Comparison of ENCODE assay signal across 8 mouse cellular contexts in genomic region chr5:115516081-115516907, GRCm38 (mm10). TPM values are rescaled to one million over a fixed set of nuclear protein-coding genes. Genes with fewer than 3 reads are reported as not detected.
DNase-seq lines count a peak whose midpoint lies in the region; ATAC-seq and TF ChIP-seq lines count a peak whose summit lies in the region.

No protein-coding gene starts in this region.

- 73% methylated on average over 32 of the region's 32 CpGs for WGBS in kidney, embryonic 14.5 days
- WGBS in macrophage (ENCODE audit: missing documents), result under 1% methylated on average over 31 of the region's 32 CpGs
- 81% methylated on average over 32 of the region's 32 CpGs for WGBS in midbrain, embryonic 15.5 days

- no peaks in the 10 kb centered on the region for H3K27me3 ChIP-seq in kidney, embryonic 14.5 days (ENCODE audit: control insufficient read depth, insufficient read depth, low read length)
- H3K27me3 ChIP-seq in midbrain, embryonic 15.5 days (replicated peaks), result no peaks in the 10 kb centered on the region

- no peak for DNase-seq in left cerebral cortex, adult 2 months (ENCODE audit: extremely low spot score in 1 of 2, low spot score in 2 of 2)
- no peak for DNase-seq in left cerebral cortex, adult 9 months (ENCODE audit: low spot score in 2 of 2)
- no peak for DNase-seq in retina, postnatal 1 day
- DNase-seq in layer of hippocampus, postnatal 25 days (ENCODE audit: extremely low spot score in 1 of 2, low spot score in 1 of 2), result no peak

- no peaks in the 10 kb centered on the region for H3K36me3 ChIP-seq in kidney, embryonic 14.5 days (ENCODE audit: control insufficient read depth, insufficient read depth, low read length)
- H3K36me3 ChIP-seq in macrophage (ENCODE audit: inconsistent target), result no peaks in the 10 kb centered on the region
- no peaks in the 10 kb centered on the region for H3K36me3 ChIP-seq in midbrain, embryonic 15.5 days (replicated peaks)

- no peak overlapping the region for H3K4me3 ChIP-seq in left cerebral cortex, adult 2 months
- no peak overlapping the region for H3K4me3 ChIP-seq in cortical plate, adult 2 months (ENCODE audit: insufficient read depth, low read length)
- H3K4me3 ChIP-seq in kidney, embryonic 14.5 days (ENCODE audit: low read length), result no peak overlapping the region
- peak overlapping the region; percentile 36 for H3K4me3 ChIP-seq in macrophage (ENCODE audit: inconsistent target)
- H3K4me3 ChIP-seq in midbrain, embryonic 15.5 days, result no peak overlapping the region

- H3K79me2 ChIP-seq in macrophage (ENCODE audit: inconsistent target), result peaks cover 90% of the 10 kb centered on the region

- H3K4me1 ChIP-seq in cortical plate, adult 2 months (ENCODE audit: control insufficient read depth, insufficient read depth, low read length), result peaks cover 5% of the 10 kb centered on the region
- peaks cover 30% of the 10 kb centered on the region for H3K4me1 ChIP-seq in kidney, embryonic 14.5 days (ENCODE audit: control insufficient read depth, insufficient read depth, low read length)
- H3K4me1 ChIP-seq in midbrain, embryonic 15.5 days, result 0 out of 2 replicates have a peak, but pooled peaks cover 3% of the 10 kb centered on the region

- no peak for TF ChIP-seq CTCF in left cerebral cortex, adult 2 months (IDR thresholded peaks at IDR 0.05)
- TF ChIP-seq CTCF in cortical plate, adult 2 months (IDR thresholded peaks at IDR 0.05; ENCODE audit: extremely low read depth, insufficient read depth, low read length), result no peak

- TF ChIP-seq POLR2A in cortical plate, adult 2 months (IDR thresholded peaks at IDR 0.05; ENCODE audit: extremely low read depth, insufficient read depth, low read length), result no peak

- H3K27ac ChIP-seq in left cerebral cortex, adult 2 months, result peak overlapping the region; percentile 32; the same call in 1 of the 2 replicates
- peak overlapping the region; percentile 44; the same call in 1 of the 2 replicates for H3K27ac ChIP-seq in cortical plate, adult 2 months (ENCODE audit: insufficient read depth, low read length)
- peak overlapping the region; percentile 59; the same call in 1 of the 2 replicates for H3K27ac ChIP-seq in kidney, embryonic 14.5 days (ENCODE audit: low read depth, low read length)
- peak overlapping the region; percentile 99 for H3K27ac ChIP-seq in macrophage
- H3K27ac ChIP-seq in midbrain, embryonic 15.5 days, result no peak overlapping the region

- intact Hi-C loops in left cerebral cortex, adult 2 months (cut with DNase I), result no loop called here

- no peak overlapping the region for H3K9ac ChIP-seq in kidney, embryonic 14.5 days (ENCODE audit: low read depth, low read length)
- H3K9ac ChIP-seq in midbrain, embryonic 15.5 days, result no peak overlapping the region

- H3K4me2 ChIP-seq in kidney, embryonic 14.5 days (replicated peaks; ENCODE audit: low read depth, low read length), result no peak overlapping the region
- no peak overlapping the region for H3K4me2 ChIP-seq in midbrain, embryonic 15.5 days

- ATAC-seq in kidney, embryonic 14.5 days (ENCODE audit: low FRiP score, low TSS enrichment), result no peak
- ATAC-seq in midbrain, embryonic 15.5 days (replicated peaks), result no peak

- no peaks in the 10 kb centered on the region for H3K9me3 ChIP-seq in kidney, embryonic 14.5 days (ENCODE audit: control insufficient read depth, low read length)
- H3K9me3 ChIP-seq in midbrain, embryonic 15.5 days, result no peaks in the 10 kb centered on the region

RNA-seq across cellular contexts. Expression of gene Pxn, which starts 9.8 kb away (rescaled TPM):
- 10 to 100 TPM; 22.8 to 25.7 TPM for total RNA-seq in left cerebral cortex, adult 2 months (2021)
- 41.6 and 45.3 TPM in 2 replicates for polyA plus RNA-seq in cortical plate, adult 2 months (2012; rRNA removed)
- polyA plus RNA-seq in kidney, embryonic 14.5 days (2014; fragmentation: Nextera tagmentation; extraction: Ambion mirVana), result 21.9 and 22.4 TPM in 2 replicates
- 100 to 1,000 TPM; 147 to 750 (median 196) TPM for total RNA-seq in macrophage (2018; cell fraction: chromatin; rRNA removed)
- total RNA-seq in macrophage (2018; cell fraction: cytosol; rRNA removed), result 100 to 1,000 TPM in 5 of 26 experiments, 10 to 100 TPM in 21; 72.4 to 157 (median 88.1) TPM
- total RNA-seq in macrophage (2018; cell fraction: nucleus; rRNA removed), result 100 to 1,000 TPM; 108 to 337 (median 136) TPM
- polyA plus RNA-seq in macrophage (2018), result 48.5 to 74.5 TPM (median 67.7 TPM) in 3 replicates
- 20.4 and 20.9 TPM in 2 replicates for polyA plus RNA-seq in midbrain, embryonic 15.5 days (2015; fragmentation: Nextera tagmentation; extraction: Ambion mirVana)
- 10 to 100 TPM; 30.9 to 41.9 TPM for total RNA-seq in layer of hippocampus, postnatal 25 days (2021)

RNA-seq across cellular contexts. Expression of gene Sirt4, which starts 31.8 kb away (rescaled TPM):
- 10 to 100 TPM; 40.7 to 43.5 TPM for total RNA-seq in left cerebral cortex, adult 2 months (2021)
- polyA plus RNA-seq in cortical plate, adult 2 months (2012; rRNA removed), result 89.5 and 107 TPM in 2 replicates
- polyA plus RNA-seq in kidney, embryonic 14.5 days (2014; fragmentation: Nextera tagmentation; extraction: Ambion mirVana), result 16.4 and 20.9 TPM in 2 replicates
- 10 to 100 TPM in 24 of 26 experiments, 1 to 10 TPM in 2; 6.2 to 80.4 (median 31.0) TPM for total RNA-seq in macrophage (2018; cell fraction: chromatin; rRNA removed)
- 10 to 100 TPM in 4 of 26 experiments, 1 to 10 TPM in 22; 2.0 to 12.0 (median 7.2) TPM for total RNA-seq in macrophage (2018; cell fraction: cytosol; rRNA removed)
- total RNA-seq in macrophage (2018; cell fraction: nucleus; rRNA removed), result 10 to 100 TPM in 25 of 26 experiments, 1 to 10 TPM in 1; 4.8 to 59.3 (median 25.2) TPM
- 6.7 to 11.2 TPM (median 7.2 TPM) in 3 replicates for polyA plus RNA-seq in macrophage (2018)
- 31.6 and 32.6 TPM in 2 replicates for polyA plus RNA-seq in midbrain, embryonic 15.5 days (2015; fragmentation: Nextera tagmentation; extraction: Ambion mirVana)
- total RNA-seq in layer of hippocampus, postnatal 25 days (2021), result 10 to 100 TPM; 27.6 to 39.7 TPM

RNA-seq across cellular contexts. Expression of gene Rplp0, which starts 43.0 kb away (rescaled TPM):
- total RNA-seq in left cerebral cortex, adult 2 months (2021), result 100 to 1,000 TPM; 183 to 187 TPM
- polyA plus RNA-seq in cortical plate, adult 2 months (2012; rRNA removed), result 493 and 494 TPM in 2 replicates
- polyA plus RNA-seq in kidney, embryonic 14.5 days (2014; fragmentation: Nextera tagmentation; extraction: Ambion mirVana), result 1,879 and 2,111 TPM in 2 replicates
- 100 to 1,000 TPM in 3 of 26 experiments, 10 to 100 TPM in 23; 33.9 to 262 (median 61.4) TPM for total RNA-seq in macrophage (2018; cell fraction: chromatin; rRNA removed)
- total RNA-seq in macrophage (2018; cell fraction: cytosol; rRNA removed), result 1,000 to 10,000 TPM in 11 of 26 experiments, 100 to 1,000 TPM in 15; 571 to 1,302 (median 885) TPM
- 100 to 1,000 TPM; 118 to 274 (median 175) TPM for total RNA-seq in macrophage (2018; cell fraction: nucleus; rRNA removed)
- polyA plus RNA-seq in macrophage (2018), result 520 to 1,272 TPM (median 1,219 TPM) in 3 replicates
- 811 and 847 TPM in 2 replicates for polyA plus RNA-seq in midbrain, embryonic 15.5 days (2015; fragmentation: Nextera tagmentation; extraction: Ambion mirVana)
- 100 to 1,000 TPM; 251 to 264 TPM for total RNA-seq in layer of hippocampus, postnatal 25 days (2021)

RNA-seq across cellular contexts. Expression of gene Gcn1l1, which starts 48.8 kb away (rescaled TPM):
- total RNA-seq in left cerebral cortex, adult 2 months (2021), result 10 to 100 TPM; 70.7 to 73.2 TPM
- polyA plus RNA-seq in cortical plate, adult 2 months (2012; rRNA removed), result 36.0 and 38.2 TPM in 2 replicates
- 44.3 and 56.0 TPM in 2 replicates for polyA plus RNA-seq in kidney, embryonic 14.5 days (2014; fragmentation: Nextera tagmentation; extraction: Ambion mirVana)
- total RNA-seq in macrophage (2018; cell fraction: chromatin; rRNA removed), result 100 to 1,000 TPM in 19 of 26 experiments, 10 to 100 TPM in 7; 62.0 to 244 (median 110) TPM
- total RNA-seq in macrophage (2018; cell fraction: cytosol; rRNA removed), result 10 to 100 TPM; 10.0 to 31.8 (median 20.5) TPM
- total RNA-seq in macrophage (2018; cell fraction: nucleus; rRNA removed), result 10 to 100 TPM; 33.2 to 96.2 (median 57.2) TPM
- 12.9 to 25.7 TPM (median 22.1 TPM) in 3 replicates for polyA plus RNA-seq in macrophage (2018)
- 48.3 and 53.4 TPM in 2 replicates for polyA plus RNA-seq in midbrain, embryonic 15.5 days (2015; fragmentation: Nextera tagmentation; extraction: Ambion mirVana)
- 10 to 100 TPM; 65.8 to 79.7 TPM for total RNA-seq in layer of hippocampus, postnatal 25 days (2021)

RNA-seq across cellular contexts. Expression of gene Pla2g1b, which starts 50.2 kb away (rescaled TPM):
- not detected for total RNA-seq in left cerebral cortex, adult 2 months (2021)
- not detected in 2 replicates for polyA plus RNA-seq in cortical plate, adult 2 months (2012; rRNA removed)
- 0.46 and 0.57 TPM in 2 replicates for polyA plus RNA-seq in kidney, embryonic 14.5 days (2014; fragmentation: Nextera tagmentation; extraction: Ambion mirVana)
- not detected for total RNA-seq in macrophage (2018; cell fraction: chromatin; rRNA removed)
- total RNA-seq in macrophage (2018; cell fraction: cytosol; rRNA removed), result not detected
- not detected for total RNA-seq in macrophage (2018; cell fraction: nucleus; rRNA removed)
- polyA plus RNA-seq in macrophage (2018), result not detected in 3 replicates
- not detected in 2 replicates for polyA plus RNA-seq in midbrain, embryonic 15.5 days (2015; fragmentation: Nextera tagmentation; extraction: Ambion mirVana)
- total RNA-seq in layer of hippocampus, postnatal 25 days (2021), result not detected
